Mouse (Mus musculus) cerebellum, adult (tissue): ENCODE data around the gene Tecrl.

Experiments
- ATAC-seq: cut with Nextera tagmentation; 2 replicates; pipeline ENCODE4 v1.9.2; 2017; ENCODE audit warnings: mild to moderate bottlenecking, moderate library complexity, mixed read lengths; ENCODE audit not compliant: insufficient number of reproducible peaks, low FRiP score, low TSS enrichment

Tecrl gene

DNA sequence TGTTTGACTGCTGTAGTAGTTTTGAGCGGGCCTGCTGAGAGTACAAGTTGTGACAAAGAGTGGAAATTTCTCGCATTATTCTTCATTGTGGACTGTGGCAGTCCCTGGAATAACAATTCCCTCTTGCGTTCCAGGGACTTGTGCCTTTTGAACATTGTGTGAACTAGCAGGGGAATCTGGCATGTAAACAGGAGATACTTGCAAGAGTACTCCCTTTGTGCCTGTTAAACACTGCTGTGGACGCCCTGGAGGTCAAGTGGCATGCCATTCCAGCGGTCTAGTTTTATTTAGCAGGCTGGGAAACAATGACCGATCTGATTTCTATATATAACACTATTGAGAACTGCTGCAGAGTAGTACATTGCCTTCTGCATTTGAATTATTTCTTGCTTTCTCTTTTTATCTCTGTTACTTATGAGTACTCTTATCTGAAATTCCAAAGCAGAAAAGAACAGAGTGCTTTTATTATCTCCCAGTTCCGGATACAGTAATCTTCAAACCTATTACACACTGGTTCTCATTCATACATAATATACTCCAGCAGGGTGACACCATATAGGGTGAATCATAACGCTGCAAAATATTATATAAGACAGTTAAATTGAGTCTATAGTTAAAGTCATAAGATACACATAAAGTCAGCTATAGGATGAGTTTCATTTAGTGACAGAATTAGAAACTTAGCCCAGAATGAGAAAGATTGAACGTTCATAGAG is at the start of gene Tecrl:
Gene Tecrl, minus strand, starts transcription at position 350 of the 716 bp plus-strand sequence.
- no peak for ATAC-seq

- ATAC-seq, result no peak
These were observed 30.0 kb upstream of the Tecrl start for GRCm38 (mm10) chr5:83385021-83385420.

DNA sequence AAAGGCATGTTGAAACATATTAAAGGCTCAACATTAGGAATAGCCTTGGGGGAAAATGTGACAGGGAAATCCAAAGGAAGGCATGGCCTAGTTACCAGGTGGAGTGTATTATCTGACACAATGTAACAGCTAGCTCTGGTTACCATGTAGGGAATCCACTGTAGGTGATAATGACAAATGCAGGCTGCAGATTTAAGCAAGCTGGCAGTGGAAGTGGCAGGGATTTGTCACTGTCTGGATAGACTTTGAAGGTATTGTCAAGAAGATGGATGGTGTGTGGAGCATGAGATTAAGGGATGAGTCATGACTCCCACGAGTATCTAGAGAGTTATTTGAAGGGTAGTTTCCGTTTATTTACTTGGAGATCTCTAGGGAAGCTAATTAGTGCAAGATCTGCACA is 3.4 kb downstream of the Tecrl start:
- ATAC-seq, result no peak

GRCm38 (mm10) chr5:83339144-83339543 is 15.9 kb downstream of the Tecrl start:
- no peak for ATAC-seq

GRCm38 (mm10) chr5:83267148-83267776 is 87.7 kb downstream of the Tecrl start:
- ATAC-seq, result no peak

DNA sequence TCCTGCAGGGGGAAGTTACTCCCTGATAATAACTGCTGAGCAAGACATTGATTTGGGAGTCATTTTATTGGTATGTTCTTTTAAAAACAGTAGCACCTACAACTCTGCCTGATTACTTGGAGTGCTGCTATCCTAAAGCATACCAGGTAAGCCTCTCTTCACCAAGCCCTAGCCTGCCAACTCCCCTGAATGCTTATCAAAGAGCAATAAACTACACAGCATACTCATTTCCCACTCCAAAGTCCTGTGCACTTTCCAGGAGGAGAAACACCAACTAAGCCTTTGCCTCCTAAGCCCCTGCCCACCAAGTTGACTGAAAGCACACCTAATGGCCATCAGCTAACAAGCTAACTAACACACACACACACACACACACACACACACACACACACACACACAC is 94.9 kb downstream of the Tecrl start:
- no peak for ATAC-seq

DNA sequence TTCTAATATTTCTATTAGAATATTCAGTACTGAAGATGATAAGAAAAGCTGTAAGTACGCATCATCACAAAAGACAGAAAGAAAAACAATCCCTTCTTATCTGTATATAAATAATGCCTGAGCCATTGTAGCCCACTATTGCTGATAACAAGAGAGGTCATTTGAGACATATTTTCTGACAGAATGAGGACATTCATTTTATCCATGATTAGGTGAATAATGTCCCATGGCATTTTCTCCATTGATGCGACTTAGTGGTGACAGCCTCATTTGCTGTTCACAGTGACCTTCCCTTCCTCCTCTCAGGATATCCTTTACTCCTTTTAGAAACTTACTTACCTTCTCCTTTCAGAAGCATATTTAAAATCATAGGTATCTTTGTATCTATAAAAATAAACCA is 100.9 kb downstream of the Tecrl start:
- no peak for ATAC-seq

GRCm38 (mm10) chr5:83238848-83239452 is 116.0 kb downstream of the Tecrl start:
- ATAC-seq, result no peak
